Mouse (Mus musculus) stomach, embryonic 16.5 days (tissue): Measurements from ENCODE around the gene Hic2. TPM values are rescaled to one million over a fixed set of nuclear protein-coding genes. Genes with fewer than 3 reads are reported as not detected.
A peak's percentile ranks its signal among the peaks of the same experiment; 100 is the strongest.

Experiments
- ATAC-seq: fragments of 200-750 bp; cut with Nextera tagmentation; 2 replicates; pipeline ENCODE4 v1.8.0; 2017; ENCODE audit warnings: moderate number of reproducible peaks, moderate TSS enrichment; ENCODE audit not compliant: insufficient read depth, low FRiP score
- H3K27ac ChIP-seq: fragments of 300-500 bp; sonication (generic); 2 replicates; pipeline ENCODE4 v1.5.1; 2014; ENCODE audit warnings: low read length
- H3K27me3 ChIP-seq: fragments of 300-500 bp; sonication (generic); 2 replicates; pipeline ENCODE4 v1.6.1; 2014; ENCODE audit warnings: low read length, control low read depth, mixed read lengths; ENCODE audit not compliant: control insufficient read depth, insufficient read depth
- H3K36me3 ChIP-seq: fragments of 300-500 bp; sonication (generic); 2 replicates; pipeline ENCODE4 v1.6.1; 2014; ENCODE audit warnings: low read length; ENCODE audit not compliant: control insufficient read depth, insufficient read depth
- H3K4me1 ChIP-seq: fragments of 300-500 bp; sonication (generic); 2 replicates; pipeline ENCODE4 v1.6.1; 2014; ENCODE audit warnings: low read length, control low read depth, mixed read lengths; ENCODE audit not compliant: control insufficient read depth, insufficient read depth
- H3K4me2 ChIP-seq: fragments of 300-500 bp; sonication (generic); 2 replicates; pipeline ENCODE4 v1.6.1; 2014; ENCODE audit warnings: low read depth, low read length, mixed read lengths
- H3K4me3 ChIP-seq: fragments of 300-500 bp; sonication (generic); replicated peaks from 2 replicates; pipeline ENCODE4 v1.5.1; 2014; ENCODE audit warnings: mild to moderate bottlenecking, low read length
- H3K9ac ChIP-seq: fragments of 300-500 bp; sonication (generic); 2 replicates; pipeline ENCODE4 v1.6.1; 2014; ENCODE audit warnings: low read length
- H3K9me3 ChIP-seq: fragments of 300-500 bp; sonication (generic); replicated peaks from 2 replicates; pipeline ENCODE4 v1.6.1; 2016; ENCODE audit warnings: low read length, control low read depth; ENCODE audit not compliant: control insufficient read depth
- WGBS: fragments of 180-500 bp; shearing (Covaris S2); extraction: QIAGEN DNeasy Blood & Tissue Kit; methylation state at CpG from one replicate; pipeline ENCODE4 v1.1.7; 2014; 5-methylcytosine and 5-hydroxymethylcytosine counted together
- polyA plus RNA-seq: library from polyadenylated mRNA; unstranded; fragments of >200 nt; fragmentation: Nextera tagmentation; extraction: Ambion mirVana; gene quantifications from 2 replicates; pipeline ENCODE4 v1.2.1, GENCODE M21; 2015

Hic2 gene
- 4.5 and 4.9 TPM in 2 replicates for polyA plus RNA-seq

DNA sequence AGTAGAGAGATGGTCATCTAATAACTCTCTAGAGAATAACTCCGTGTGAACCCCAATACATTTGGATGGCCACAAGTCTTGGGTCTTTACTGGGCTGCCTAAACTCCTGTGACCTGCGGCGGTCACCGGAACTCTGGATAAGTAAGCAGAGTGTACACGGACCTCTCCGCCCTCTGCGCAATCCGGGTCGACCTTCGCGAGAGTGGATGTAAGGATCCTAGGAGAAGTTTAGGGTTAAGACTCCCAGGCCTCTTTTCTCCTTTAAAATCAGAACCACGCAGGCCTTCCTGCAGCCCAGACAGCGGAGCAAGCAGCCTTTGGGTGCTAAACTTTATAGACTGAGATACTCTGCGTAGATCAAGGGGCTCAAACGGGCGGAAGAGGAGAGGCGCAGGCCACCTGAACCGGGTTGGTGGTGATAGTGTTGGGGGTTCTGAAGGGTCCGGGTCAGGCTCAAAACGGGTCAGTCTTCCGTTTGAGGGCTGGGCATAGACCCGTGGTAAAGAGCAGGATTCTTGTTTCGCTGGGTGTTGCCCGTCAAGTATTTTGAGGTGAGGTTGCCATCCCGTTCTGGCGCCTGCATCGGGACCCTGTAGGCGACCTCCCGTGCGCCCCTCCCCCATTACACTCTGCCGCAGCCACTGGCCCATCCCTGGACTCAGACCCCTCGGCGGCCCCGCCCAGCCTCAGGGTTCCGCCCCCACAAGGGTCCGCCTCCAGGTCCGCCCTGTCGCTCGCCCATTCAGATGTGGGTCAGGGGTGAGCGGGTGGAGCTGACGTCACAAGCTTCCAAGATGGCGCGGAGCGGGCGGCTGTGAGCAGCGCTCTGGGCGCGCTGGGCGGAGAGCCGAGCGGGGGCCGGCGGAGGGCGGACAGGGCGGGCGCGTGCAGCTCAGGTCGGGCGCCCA, at the start of gene Hic2:
TSS of gene Hic2 (plus strand) at position 779 of the 908 bp plus-strand sequence.
- Histone ChIP-seq H3K36me3 (no peaks in the 10 kb centered on the region), H3K9ac (peak within 1 kb of the TSS; percentile 95), H3K4me3 (peak within 1 kb of the TSS; percentile 86), H3K27me3 (no peaks in the 10 kb centered on the region), H3K27ac (peak within 1 kb of the TSS; percentile 92), H3K4me1 (peaks cover 22% of the 10 kb centered on the region), H3K4me2 (peak within 1 kb of the TSS; percentile 94), H3K9me3 (0 out of 2 replicates have a peak, but pooled peaks cover 4% of the 10 kb centered on the region)
- peak; percentile 98 for ATAC-seq
- WGBS: 2% methylated on average over 59 of the region's 59 CpGs

GRCm38 (mm10) chr16:17185475-17185874, 47.9 kb upstream of the Hic2 start:
- Histone ChIP-seq H3K4me3 (no peak overlapping the region), H3K9me3 (no peaks in the 10 kb centered on the region), H3K27me3 (no peaks in the 10 kb centered on the region), H3K4me2 (no peak overlapping the region), H3K27ac (no peak overlapping the region), H3K4me1 (no peaks in the 10 kb centered on the region; the same call in 1 of the 2 replicates), H3K9ac (no peak overlapping the region), H3K36me3 (no peaks in the 10 kb centered on the region)
- no peak for ATAC-seq

GRCm38 (mm10) chr16:17193823-17194222, 39.5 kb upstream of the Hic2 start:
- Histone ChIP-seq H3K4me2 (no peak overlapping the region), H3K9me3 (no peaks in the 10 kb centered on the region), H3K36me3 (no peaks in the 10 kb centered on the region), H3K9ac (no peak overlapping the region), H3K4me1 (no peaks in the 10 kb centered on the region), H3K4me3 (no peak overlapping the region), H3K27me3 (no peaks in the 10 kb centered on the region), H3K27ac (no peak overlapping the region)
- WGBS: 92% methylated on average over 4 of the region's 4 CpGs
- no peak for ATAC-seq

DNA sequence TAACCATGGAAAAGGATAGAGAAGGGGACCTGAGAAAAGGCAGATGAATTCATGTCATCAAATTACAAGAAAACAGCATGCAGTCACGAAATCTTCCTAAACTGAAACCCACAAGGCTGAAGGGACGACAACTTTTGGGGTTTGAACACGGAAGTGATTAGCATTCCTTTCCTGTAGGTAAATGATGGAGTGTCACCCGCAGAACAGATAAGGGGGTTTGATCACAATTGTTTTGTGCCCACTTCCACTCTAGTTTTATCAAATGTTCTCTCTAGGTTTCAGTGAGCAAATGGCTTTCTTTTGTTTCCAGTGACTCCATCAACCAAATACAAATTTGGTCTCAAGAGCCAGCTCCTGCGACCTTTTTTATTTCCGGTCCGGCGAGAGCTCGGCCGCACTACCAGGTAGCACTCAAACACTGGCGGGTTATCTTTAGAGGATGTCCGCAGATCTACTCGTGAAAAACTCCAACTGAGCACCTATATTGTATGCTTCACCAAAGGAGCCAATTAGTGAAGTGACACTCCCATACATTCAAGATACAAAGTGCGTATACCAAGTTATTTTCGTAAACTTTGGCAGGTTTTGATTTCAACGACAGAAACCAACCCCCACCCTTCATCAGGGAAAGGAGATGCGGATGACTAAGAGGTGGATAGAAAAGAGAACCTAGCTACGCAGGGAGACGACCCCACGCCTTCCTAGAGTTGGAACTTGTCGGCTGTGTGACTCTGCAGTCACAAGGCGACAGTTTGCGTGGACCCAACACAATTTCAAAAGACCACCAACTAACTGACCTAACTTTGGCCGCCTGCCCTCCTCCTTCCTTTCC, 33.0 kb upstream of the Hic2 start:
- H3K4me2 ChIP-seq: peak overlapping the region; percentile 84
- ATAC-seq: no peak; the same call in 1 of the 2 replicates
- H3K9ac ChIP-seq: peak overlapping the region; percentile 99
- 3% methylated on average over 24 of the region's 24 CpGs for WGBS
- peak overlapping the region; percentile 82 for H3K27ac ChIP-seq
- H3K27me3 ChIP-seq: no peaks in the 10 kb centered on the region
- H3K4me3 ChIP-seq: peak overlapping the region; percentile 82
- no peaks in the 10 kb centered on the region for H3K36me3 ChIP-seq
- H3K9me3 ChIP-seq: no peaks in the 10 kb centered on the region
- peaks cover 12% of the 10 kb centered on the region for H3K4me1 ChIP-seq

- under 1% methylated on average over 71 of the region's 72 CpGs for WGBS
- H3K4me1 ChIP-seq: peaks cover 12% of the 10 kb centered on the region
- no peaks in the 10 kb centered on the region for H3K9me3 ChIP-seq
- H3K27me3 ChIP-seq: no peaks in the 10 kb centered on the region
- peak overlapping the region; percentile 84 for H3K4me2 ChIP-seq
- H3K27ac ChIP-seq: peak overlapping the region; percentile 82
- peak; percentile 91 for ATAC-seq
- H3K4me3 ChIP-seq: peak overlapping the region; percentile 82
- H3K9ac ChIP-seq: peak overlapping the region; percentile 99
- no peaks in the 10 kb centered on the region for H3K36me3 ChIP-seq
These were observed 32.2 kb upstream of the Hic2 start for GRCm38 (mm10) chr16:17200953-17201707.

- Histone ChIP-seq H3K9ac (no peak overlapping the region), H3K4me2 (no peak overlapping the region), H3K4me3 (no peak overlapping the region), H3K27ac (peak overlapping the region; percentile 82), H3K4me1 (peaks cover 12% of the 10 kb centered on the region), H3K27me3 (0 out of 2 replicates have a peak, but pooled peaks cover 3% of the 10 kb centered on the region), H3K9me3 (no peaks in the 10 kb centered on the region), H3K36me3 (no peaks in the 10 kb centered on the region)
- 46% methylated on average over 2 of the region's 2 CpGs for WGBS
- no peak for ATAC-seq
These were observed 31.4 kb upstream of the Hic2 start for GRCm38 (mm10) chr16:17201977-17202376.

DNA sequence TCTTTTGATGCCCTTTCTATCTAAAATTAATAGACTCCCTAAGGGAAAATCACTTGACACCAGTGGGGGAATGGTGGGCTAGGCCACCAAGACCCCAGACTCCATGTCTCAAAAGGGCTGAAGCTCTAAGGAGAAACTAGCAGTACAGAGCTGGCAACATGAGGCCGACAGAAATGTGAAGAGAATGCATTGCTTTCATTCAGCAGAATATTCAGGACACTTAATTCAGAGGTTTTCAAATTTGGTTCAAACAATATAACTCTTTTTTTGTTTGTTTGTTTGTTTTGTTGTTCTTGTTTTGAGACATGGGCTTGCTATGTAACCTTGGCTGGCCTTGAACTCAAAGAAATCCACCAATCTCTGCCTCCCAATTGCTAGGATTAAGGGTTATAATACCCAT, 30.8 kb upstream of the Hic2 start, which contains the start of gene Ube2l3:
TSS of gene Ube2l3 (minus strand) at position 101 of the 400 bp plus-strand sequence.
- peak within 1 kb of the TSS; percentile 99 for H3K9ac ChIP-seq
- peak within 1 kb of the TSS; percentile 82 for H3K27ac ChIP-seq

GRCm38 (mm10) chr16:17204990-17205389, 28.4 kb upstream of the Hic2 start:
- no peak for ATAC-seq
- H3K27me3 ChIP-seq: 0 out of 2 replicates have a peak, but pooled peaks cover 3% of the 10 kb centered on the region
- no peak overlapping the region for H3K4me2 ChIP-seq
- no peak overlapping the region for H3K4me3 ChIP-seq
- 6% methylated on average over 6 of the region's 6 CpGs for WGBS
- no peaks in the 10 kb centered on the region for H3K9me3 ChIP-seq
- H3K9ac ChIP-seq: no peak overlapping the region
- peaks cover 10% of the 10 kb centered on the region for H3K4me1 ChIP-seq
- no peaks in the 10 kb centered on the region for H3K36me3 ChIP-seq
- no peak overlapping the region for H3K27ac ChIP-seq

More for the DNA sequence above, 30.8 kb upstream of the Hic2 start, which contains the start of gene Ube2l3:
- 97% methylated on average over 1 of the region's 1 CpGs for WGBS
- H3K4me1 ChIP-seq: peaks cover 12% of the 10 kb centered on the region
- no peaks in the 10 kb centered on the region for H3K36me3 ChIP-seq
- H3K4me3 ChIP-seq: peak within 1 kb of the TSS; percentile 82
- H3K4me2 ChIP-seq: peak within 1 kb of the TSS; percentile 47
- no peaks in the 10 kb centered on the region for H3K9me3 ChIP-seq
- ATAC-seq: no peak
- H3K27me3 ChIP-seq: 0 out of 2 replicates have a peak, but pooled peaks cover 3% of the 10 kb centered on the region
